ENCODE assay signal across 26 mouse cellular contexts in genomic region chr5:144146898-144147297, GRCm38 (mm10). TPM values are rescaled to one million over a fixed set of nuclear protein-coding genes. Genes with fewer than 3 reads are reported as not detected.
DNase-seq lines count a peak whose midpoint lies in the region; ATAC-seq and TF ChIP-seq lines count a peak whose summit lies in the region.
"Had no signal": no experiment of that assay in that cellular context is flagged by ENCODE, and none has a peak within 500 bp of the region (broad histone marks: within the 10 kb centered on the region; RNA-seq: fewer than 3 reads in every experiment).

No protein-coding gene starts in this region.

- H3K36me3 ChIP-seq in lung, embryonic 14.5 days (ENCODE audit: insufficient read depth): peaks cover 42% of the 10 kb centered on the region
- peaks cover 48% of the 10 kb centered on the region for H3K36me3 ChIP-seq in forebrain, postnatal 0 days (ENCODE audit: insufficient read depth)

- no peak for TF ChIP-seq POLR2A in lung, adult 2 months (IDR thresholded peaks at IDR 0.05; ENCODE audit: borderline replicate concordance, extremely low read depth, low read depth, low read length)

- H3K4me2 ChIP-seq in lung, embryonic 14.5 days: no peak overlapping the region
- no peak overlapping the region for H3K4me2 ChIP-seq in forebrain, postnatal 0 days (ENCODE audit: low read depth)
- H3K4me2 ChIP-seq: heart, embryonic 11.5 days; heart, embryonic 15.5 days; hindbrain, embryonic 13.5 days had no signal

- no peak for TF ChIP-seq CTCF in lung, adult 2 months (IDR thresholded peaks at IDR 0.05; ENCODE audit: insufficient read depth, low read length)
- TF ChIP-seq CTCF in lung, embryonic 14.5 days (IDR thresholded peaks at IDR 0.05; ENCODE audit: low read depth): no peak
- no peak for TF ChIP-seq CTCF in layer of hippocampus, adult 2 months (conservative IDR thresholded peaks at IDR 0.05)
- no peak for TF ChIP-seq CTCF in forebrain, postnatal 0 days (IDR thresholded peaks at IDR 0.05; ENCODE audit: low read depth)

- no peaks in the 10 kb centered on the region for H3K9me3 ChIP-seq in lung, embryonic 14.5 days (ENCODE audit: low read depth, low read length)
- no peaks in the 10 kb centered on the region for H3K9me3 ChIP-seq in forebrain, postnatal 0 days (ENCODE audit: low read length)
- H3K9me3 ChIP-seq: forebrain, embryonic 10.5 days; heart, embryonic 15.5 days; hindbrain, embryonic 10.5 days; hindbrain, embryonic 13.5 days had no signal

- peak; percentile 61 to 65 for DNase-seq in lung, adult 18-20 months
- no peak for DNase-seq in lung, adult 2 months
- DNase-seq in lung, embryonic 14.5 days: peak; percentile 42
- peak; percentile 44 for DNase-seq in lung, postnatal 10 days
- DNase-seq in lung, postnatal 36 days: peak; percentile 67
- DNase-seq in layer of hippocampus, adult 2 months (ENCODE audit: low spot score in 2 of 2): no peak
- DNase-seq in adrenal gland, postnatal 4 days (ENCODE audit: low spot score in 2 of 2): no peak
- DNase-seq in forebrain, postnatal 0 days: no peak
- DNase-seq: adrenal gland, adult 2 months; adrenal gland, postnatal 14 days; cerebellum, adult 18-20 months; cerebellum, adult 9-10 months; cerebellum, postnatal 14 days; gastrocnemius, postnatal 25 days; heart, postnatal 10 days; heart, postnatal 36 days had no signal

- no peaks in the 10 kb centered on the region for H3K27me3 ChIP-seq in lung, embryonic 14.5 days (ENCODE audit: insufficient read depth, low read length)
- H3K27me3 ChIP-seq in forebrain, postnatal 0 days (ENCODE audit: insufficient read depth, low read length): no peaks in the 10 kb centered on the region
- H3K27me3 ChIP-seq: heart, embryonic 15.5 days; hindbrain, embryonic 13.5 days had no signal

- ATAC-seq in lung, embryonic 14.5 days (ENCODE audit: insufficient read depth): no peak
- ATAC-seq in forebrain, postnatal 0 days: no peak
- ATAC-seq: CD4-positive, CD25-positive, alpha-beta regulatory T cell, adult 4 months; forebrain, embryonic 14.5 days; hindbrain, embryonic 16.5 days had no signal

- no peaks in the 10 kb centered on the region for H3K4me1 ChIP-seq in lung, adult 2 months (ENCODE audit: control insufficient read depth, insufficient read depth, low read length)
- no peaks in the 10 kb centered on the region for H3K4me1 ChIP-seq in lung, embryonic 14.5 days (ENCODE audit: insufficient read depth)
- H3K4me1 ChIP-seq in forebrain, postnatal 0 days (ENCODE audit: insufficient read depth): no peaks in the 10 kb centered on the region
- H3K4me1 ChIP-seq: forebrain, embryonic 10.5 days; hindbrain, embryonic 10.5 days; hindbrain, embryonic 13.5 days had no signal

- no peak overlapping the region for H3K9ac ChIP-seq in lung, embryonic 14.5 days
- H3K9ac ChIP-seq in forebrain, postnatal 0 days: no peak overlapping the region
- H3K9ac ChIP-seq: heart, embryonic 15.5 days; hindbrain, embryonic 13.5 days had no signal

- H3K27ac ChIP-seq in lung, embryonic 14.5 days (ENCODE audit: low read depth): no peak overlapping the region
- no peak overlapping the region for H3K27ac ChIP-seq in layer of hippocampus, adult 2 months
- no peak overlapping the region for H3K27ac ChIP-seq in forebrain, postnatal 0 days (ENCODE audit: low read depth, low read length)
- H3K27ac ChIP-seq: forebrain, embryonic 10.5 days; heart, embryonic 15.5 days; hindbrain, embryonic 10.5 days; hindbrain, embryonic 13.5 days had no signal

- H3K4me3 ChIP-seq in lung, adult 2 months (replicated peaks; ENCODE audit: extremely low read depth, low read depth, low read length): no peak overlapping the region
- no peak overlapping the region for H3K4me3 ChIP-seq in lung, embryonic 14.5 days (ENCODE audit: low read depth, low read length)
- H3K4me3 ChIP-seq in layer of hippocampus, adult 2 months: no peak overlapping the region
- no peak overlapping the region for H3K4me3 ChIP-seq in forebrain, postnatal 0 days (ENCODE audit: low read depth, low read length)
- H3K4me3 ChIP-seq: forebrain, embryonic 10.5 days; heart, embryonic 15.5 days; hindbrain, embryonic 10.5 days; hindbrain, embryonic 13.5 days had no signal

RNA-seq across cellular contexts. Expression of gene Bhlha15, which starts 43.2 kb away (rescaled TPM):
- 1.1 and 1.6 TPM in 2 replicates for polyA plus RNA-seq in lung, adult 2 months (2012; rRNA removed)
- polyA plus RNA-seq in lung, embryonic 14.5 days (2014; fragmentation: Nextera tagmentation; extraction: Ambion mirVana): 0.18 and 0.42 TPM in 2 replicates
- under 1 TPM; 0.20 to 0.22 TPM for total RNA-seq in layer of hippocampus, adult 2 months (2021)
- 1 to 10 TPM in 1 of 2 experiments, under 1 TPM in 1; 0.96 to 3.1 TPM for total RNA-seq in adrenal gland, postnatal 4 days (2021)
- 0.77 TPM in 1 of 2 replicates, not detected in the other for total RNA-seq in forebrain, postnatal 0 days (2014; rRNA removed)
- polyA plus RNA-seq in forebrain, postnatal 0 days (2015; fragmentation: Nextera tagmentation; extraction: Ambion mirVana): 0.11 TPM in 1 of 2 replicates, not detected in the other
- total RNA-seq: gastrocnemius, adult 8-10 months; gastrocnemius, postnatal 25 days; heart, postnatal 10 days; heart, postnatal 36 days had no signal
- polyA plus RNA-seq: C2C12 had no signal

RNA-seq across cellular contexts. Expression of gene Lmtk2, which starts 46.7 kb away (rescaled TPM):
- 20.1 and 24.2 TPM in 2 replicates for polyA plus RNA-seq in lung, adult 2 months (2012; rRNA removed)
- polyA plus RNA-seq in lung, embryonic 14.5 days (2014; fragmentation: Nextera tagmentation; extraction: Ambion mirVana): 5.1 and 5.3 TPM in 2 replicates
- total RNA-seq in layer of hippocampus, adult 2 months (2021): 10 to 100 TPM; 87.7 to 91.1 TPM
- total RNA-seq in adrenal gland, postnatal 4 days (2021): 10 to 100 TPM; 26.1 to 26.2 TPM
- 56.2 and 63.9 TPM in 2 replicates for total RNA-seq in forebrain, postnatal 0 days (2014; rRNA removed)
- polyA plus RNA-seq in forebrain, postnatal 0 days (2015; fragmentation: Nextera tagmentation; extraction: Ambion mirVana): 6.1 and 7.4 TPM in 2 replicates

Comparison
In these comparisons a context has a peak if more than half of its experiments do, and no peak if none do; other contexts are left out.
1. DNase-seq: peak in lung, adult 18-20 months (2 of 2), lung, embryonic 14.5 days (single experiment), lung, postnatal 10 days (single experiment) and lung, postnatal 36 days (single experiment); none in lung, adult 2 months (single experiment), layer of hippocampus, adult 2 months (0 of 2), adrenal gland, postnatal 4 days (0 of 2) and forebrain, postnatal 0 days (single experiment).